In genomic region chr17:56036901-56037287, GRCm38 (mm10) we compare ENCODE assay signal across 8 mouse cellular contexts. TPM values are rescaled to one million over a fixed set of nuclear protein-coding genes. Genes with fewer than 3 reads are reported as not detected.
DNase-seq lines count a peak whose midpoint lies in the region; ATAC-seq and TF ChIP-seq lines count a peak whose summit lies in the region.

No protein-coding gene starts in this region.

- 37% methylated on average over 13 of the region's 13 CpGs for WGBS in kidney, postnatal 0 days
- 37% methylated on average over 13 of the region's 13 CpGs for WGBS in embryonic facial prominence, embryonic 11.5 days
- WGBS in hindbrain, embryonic 15.5 days = 36% methylated on average over 13 of the region's 13 CpGs
- WGBS in midbrain, embryonic 15.5 days = 37% methylated on average over 13 of the region's 13 CpGs

- H3K27ac ChIP-seq in kidney, postnatal 0 days = no peak overlapping the region
- H3K27ac ChIP-seq in embryonic facial prominence, embryonic 11.5 days (replicated peaks; ENCODE audit: low read depth, low read length) = no peak overlapping the region
- no peak overlapping the region; the same call in 1 of the 2 replicates for H3K27ac ChIP-seq in hindbrain, embryonic 15.5 days (replicated peaks)
- H3K27ac ChIP-seq in midbrain, embryonic 15.5 days = peak overlapping the region; percentile 44

- H3K4me2 ChIP-seq in kidney, postnatal 0 days (ENCODE audit: low read length) = peak overlapping the region; percentile 50
- peak overlapping the region; percentile 24; the same call in 1 of the 2 replicates for H3K4me2 ChIP-seq in embryonic facial prominence, embryonic 11.5 days (ENCODE audit: low read depth, low read length)
- peak overlapping the region; percentile 62 for H3K4me2 ChIP-seq in hindbrain, embryonic 15.5 days
- peak overlapping the region; percentile 44 for H3K4me2 ChIP-seq in midbrain, embryonic 15.5 days

- peak overlapping the region; percentile 2; the same call in 1 of the 2 replicates for H3K9ac ChIP-seq in kidney, postnatal 0 days (ENCODE audit: low read depth, low read length)
- H3K9ac ChIP-seq in embryonic facial prominence, embryonic 11.5 days (replicated peaks; ENCODE audit: low read length) = peak overlapping the region; percentile 59
- peak overlapping the region; percentile 3; the same call in 1 of the 2 replicates for H3K9ac ChIP-seq in hindbrain, embryonic 15.5 days
- peak overlapping the region; percentile 39; the same call in 1 of the 2 replicates for H3K9ac ChIP-seq in midbrain, embryonic 15.5 days

- H3K36me3 ChIP-seq in kidney, postnatal 0 days (ENCODE audit: insufficient read depth, low read length) = peaks cover 9% of the 10 kb centered on the region; the same call in 1 of the 2 replicates
- H3K36me3 ChIP-seq in embryonic facial prominence, embryonic 11.5 days (replicated peaks; ENCODE audit: control insufficient read depth, insufficient read depth, low read depth, low read length) = no peaks in the 10 kb centered on the region
- peaks cover 6% of the 10 kb centered on the region; the same call in 1 of the 2 replicates for H3K36me3 ChIP-seq in hindbrain, embryonic 15.5 days
- no peaks in the 10 kb centered on the region for H3K36me3 ChIP-seq in midbrain, embryonic 15.5 days (replicated peaks)

- DNase-seq in kidney, postnatal 0 days (ENCODE audit: low spot score) = no peak
- no peak for DNase-seq in kidney, postnatal 14 days
- DNase-seq in embryonic facial prominence, embryonic 11.5 days (ENCODE audit: low spot score) = no peak
- DNase-seq in embryo, embryonic 10 days (ENCODE audit: low spot score) = no peak
- no peak for DNase-seq in frontal cortex, postnatal 36 days (ENCODE audit: low spot score in 2 of 2)
- no peak for DNase-seq in urinary bladder, postnatal 4 days (ENCODE audit: low spot score in 2 of 2)

- H3K9me3 ChIP-seq in kidney, postnatal 0 days (replicated peaks; ENCODE audit: low read length) = no peaks in the 10 kb centered on the region
- no peaks in the 10 kb centered on the region for H3K9me3 ChIP-seq in embryonic facial prominence, embryonic 11.5 days (replicated peaks; ENCODE audit: control insufficient read depth, low read length)
- H3K9me3 ChIP-seq in hindbrain, embryonic 15.5 days = no peaks in the 10 kb centered on the region
- no peaks in the 10 kb centered on the region for H3K9me3 ChIP-seq in midbrain, embryonic 15.5 days

- H3K4me1 ChIP-seq in kidney, postnatal 0 days (replicated peaks; ENCODE audit: insufficient read depth, low read length) = peaks cover 30% of the 10 kb centered on the region
- H3K4me1 ChIP-seq in embryonic facial prominence, embryonic 11.5 days (ENCODE audit: control insufficient read depth, insufficient read depth, low read length) = no peaks in the 10 kb centered on the region
- H3K4me1 ChIP-seq in hindbrain, embryonic 15.5 days (replicated peaks) = peaks cover 48% of the 10 kb centered on the region
- H3K4me1 ChIP-seq in midbrain, embryonic 15.5 days = peaks cover 46% of the 10 kb centered on the region

- TF ChIP-seq CTCF in kidney, postnatal 0 days (IDR thresholded peaks at IDR 0.05; ENCODE audit: low read depth) = no peak; the same call in 1 of the 2 replicates

- no peak overlapping the region; the same call in 1 of the 2 replicates for H3K4me3 ChIP-seq in kidney, postnatal 0 days (replicated peaks; ENCODE audit: low read depth, low read length)
- peak overlapping the region; percentile 22 for H3K4me3 ChIP-seq in embryonic facial prominence, embryonic 11.5 days (ENCODE audit: low read depth, low read length)
- H3K4me3 ChIP-seq in hindbrain, embryonic 15.5 days = peak overlapping the region; percentile 99
- peak overlapping the region; percentile 97 for H3K4me3 ChIP-seq in midbrain, embryonic 15.5 days

- peak; percentile 1; the same call in 1 of the 2 replicates for ATAC-seq in kidney, postnatal 0 days (replicated peaks; ENCODE audit: low FRiP score, low read depth)
- ATAC-seq in embryonic facial prominence, embryonic 11.5 days (replicated peaks; ENCODE audit: insufficient number of reproducible peaks, low FRiP score, low TSS enrichment, low read depth) = peak; percentile 35; the same call in 1 of the 2 replicates
- ATAC-seq in hindbrain, embryonic 15.5 days (ENCODE audit: low FRiP score, low read depth) = peak; percentile 19
- ATAC-seq in midbrain, embryonic 15.5 days (replicated peaks) = peak; percentile 47

- H3K27me3 ChIP-seq in kidney, postnatal 0 days (ENCODE audit: insufficient read depth, low read length) = no peaks in the 10 kb centered on the region
- no peaks in the 10 kb centered on the region for H3K27me3 ChIP-seq in embryonic facial prominence, embryonic 11.5 days (ENCODE audit: control insufficient read depth, insufficient read depth, low read length)
- no peaks in the 10 kb centered on the region for H3K27me3 ChIP-seq in hindbrain, embryonic 15.5 days
- no peaks in the 10 kb centered on the region for H3K27me3 ChIP-seq in midbrain, embryonic 15.5 days (replicated peaks)

RNA-seq across cellular contexts. Expression of gene Sh3gl1, which starts 0.5 kb away (rescaled TPM):
- polyA plus RNA-seq in kidney, postnatal 0 days (2015; fragmentation: Nextera tagmentation; extraction: Ambion mirVana) = 115 and 129 TPM in 2 replicates
- polyA plus RNA-seq in embryonic facial prominence, embryonic 11.5 days (2014; fragmentation: Nextera tagmentation; extraction: Ambion mirVana) = 119 and 132 TPM in 2 replicates
- polyA plus RNA-seq in hindbrain, embryonic 15.5 days (2015; fragmentation: Nextera tagmentation; extraction: Ambion mirVana) = 108 and 111 TPM in 2 replicates
- 117 and 119 TPM in 2 replicates for polyA plus RNA-seq in midbrain, embryonic 15.5 days (2015; fragmentation: Nextera tagmentation; extraction: Ambion mirVana)

RNA-seq across cellular contexts. Expression of gene Chaf1a, which starts 3.3 kb away (rescaled TPM):
- 11.1 and 11.2 TPM in 2 replicates for polyA plus RNA-seq in kidney, postnatal 0 days (2015; fragmentation: Nextera tagmentation; extraction: Ambion mirVana)
- 24.5 and 26.6 TPM in 2 replicates for polyA plus RNA-seq in embryonic facial prominence, embryonic 11.5 days (2014; fragmentation: Nextera tagmentation; extraction: Ambion mirVana)
- polyA plus RNA-seq in hindbrain, embryonic 15.5 days (2015; fragmentation: Nextera tagmentation; extraction: Ambion mirVana) = 7.6 and 7.8 TPM in 2 replicates
- polyA plus RNA-seq in midbrain, embryonic 15.5 days (2015; fragmentation: Nextera tagmentation; extraction: Ambion mirVana) = 5.0 and 5.5 TPM in 2 replicates

RNA-seq across cellular contexts. Expression of gene Mpnd, which starts 31.4 kb away (rescaled TPM):
- polyA plus RNA-seq in kidney, postnatal 0 days (2015; fragmentation: Nextera tagmentation; extraction: Ambion mirVana) = 75.6 and 83.9 TPM in 2 replicates
- 135 and 142 TPM in 2 replicates for polyA plus RNA-seq in embryonic facial prominence, embryonic 11.5 days (2014; fragmentation: Nextera tagmentation; extraction: Ambion mirVana)
- polyA plus RNA-seq in hindbrain, embryonic 15.5 days (2015; fragmentation: Nextera tagmentation; extraction: Ambion mirVana) = 145 and 149 TPM in 2 replicates
- 152 and 167 TPM in 2 replicates for polyA plus RNA-seq in midbrain, embryonic 15.5 days (2015; fragmentation: Nextera tagmentation; extraction: Ambion mirVana)

RNA-seq across cellular contexts. Expression of gene Stap2, which starts 31.5 kb away (rescaled TPM):
- 21.8 and 22.0 TPM in 2 replicates for polyA plus RNA-seq in kidney, postnatal 0 days (2015; fragmentation: Nextera tagmentation; extraction: Ambion mirVana)
- 6.1 and 6.6 TPM in 2 replicates for polyA plus RNA-seq in embryonic facial prominence, embryonic 11.5 days (2014; fragmentation: Nextera tagmentation; extraction: Ambion mirVana)
- 6.2 and 6.5 TPM in 2 replicates for polyA plus RNA-seq in hindbrain, embryonic 15.5 days (2015; fragmentation: Nextera tagmentation; extraction: Ambion mirVana)
- 5.8 and 6.0 TPM in 2 replicates for polyA plus RNA-seq in midbrain, embryonic 15.5 days (2015; fragmentation: Nextera tagmentation; extraction: Ambion mirVana)

RNA-seq across cellular contexts. Expression of gene Ubxn6, which starts 37.9 kb away (rescaled TPM):
- 54.4 and 56.0 TPM in 2 replicates for polyA plus RNA-seq in kidney, postnatal 0 days (2015; fragmentation: Nextera tagmentation; extraction: Ambion mirVana)
- 40.9 and 43.1 TPM in 2 replicates for polyA plus RNA-seq in embryonic facial prominence, embryonic 11.5 days (2014; fragmentation: Nextera tagmentation; extraction: Ambion mirVana)
- polyA plus RNA-seq in hindbrain, embryonic 15.5 days (2015; fragmentation: Nextera tagmentation; extraction: Ambion mirVana) = 76.1 and 77.1 TPM in 2 replicates
- polyA plus RNA-seq in midbrain, embryonic 15.5 days (2015; fragmentation: Nextera tagmentation; extraction: Ambion mirVana) = 80.2 and 85.2 TPM in 2 replicates

Comparison
In these comparisons a context has a peak if more than half of its experiments do, and no peak if none do; other contexts are left out.
1. H3K9ac ChIP-seq: peak in every context shown above with its lines; median percentile 59 in embryonic facial prominence, embryonic 11.5 days; 39 in midbrain, embryonic 15.5 days; 3 in hindbrain, embryonic 15.5 days; 2 in kidney, postnatal 0 days.